In genomic region chr8:70506328-70507026, GRCm38 (mm10) we compare ENCODE assay signal across 8 mouse cellular contexts. TPM values are rescaled to one million over a fixed set of nuclear protein-coding genes. Genes with fewer than 3 reads are reported as not detected.
DNase-seq lines count a peak whose midpoint lies in the region; ATAC-seq and TF ChIP-seq lines count a peak whose summit lies in the region.

Gene Rex1bd, minus strand, starts transcription at chr8:70506752.

- H3K4me1 ChIP-seq in bone marrow, adult 2 months (ENCODE audit: control insufficient read depth, insufficient read depth, low read length) = peaks cover 10% of the 10 kb centered on the region
- peaks cover 70% of the 10 kb centered on the region for H3K4me1 ChIP-seq in embryonic facial prominence, embryonic 15.5 days
- H3K4me1 ChIP-seq in kidney, embryonic 15.5 days = peaks cover 76% of the 10 kb centered on the region

- H3K27ac ChIP-seq in bone marrow, adult 2 months (ENCODE audit: control insufficient read depth, insufficient read depth, low read depth, low read length, poor library complexity) = peak within 1 kb of the TSS; percentile 67
- H3K27ac ChIP-seq in embryonic facial prominence, embryonic 15.5 days (replicated peaks) = peak within 1 kb of the TSS; percentile 97
- peak within 1 kb of the TSS; percentile 97 for H3K27ac ChIP-seq in kidney, embryonic 15.5 days

- peaks cover 13% of the 10 kb centered on the region; the same call in 1 of the 2 replicates for H3K27me3 ChIP-seq in embryonic facial prominence, embryonic 15.5 days
- peaks cover 27% of the 10 kb centered on the region for H3K27me3 ChIP-seq in kidney, embryonic 15.5 days

- WGBS in bone marrow, adult 2 months = 5% methylated on average over 40 of the region's 40 CpGs
- WGBS in embryonic facial prominence, embryonic 15.5 days = 2% methylated on average over 39 of the region's 40 CpGs
- 2% methylated on average over 40 of the region's 40 CpGs for whole genome bisulfite sequencing in kidney, embryonic 15.5 days

- ATAC-seq in embryonic facial prominence, embryonic 15.5 days (ENCODE audit: insufficient number of reproducible peaks, low FRiP score, low TSS enrichment, low read depth) = peak; percentile 88
- peak; percentile 89 for ATAC-seq in kidney, embryonic 15.5 days (replicated peaks; ENCODE audit: low FRiP score)
- ATAC-seq in monocyte, adult 5-6 weeks (replicated peaks; ENCODE audit: insufficient number of reproducible peaks, low FRiP score, low TSS enrichment, poor library complexity, severe bottlenecking) = peak; percentile 38

- H3K9ac ChIP-seq in embryonic facial prominence, embryonic 15.5 days = peak within 1 kb of the TSS; percentile 73
- peak within 1 kb of the TSS; percentile 82 for H3K9ac ChIP-seq in kidney, embryonic 15.5 days

- peak; percentile 63; the same call in 1 of the 2 replicates for TF ChIP-seq POLR2A in bone marrow, adult 2 months (IDR thresholded peaks at IDR 0.05; ENCODE audit: borderline replicate concordance, control insufficient read depth, low read depth, low read length)

- no peaks in the 10 kb centered on the region for H3K9me3 ChIP-seq in embryonic facial prominence, embryonic 15.5 days (replicated peaks)
- H3K9me3 ChIP-seq in kidney, embryonic 15.5 days (replicated peaks) = no peaks in the 10 kb centered on the region

- H3K4me3 ChIP-seq in bone marrow, adult 2 months (replicated peaks; ENCODE audit: control insufficient read depth, low read depth, low read length) = peak within 1 kb of the TSS; percentile 72
- H3K4me3 ChIP-seq in embryonic facial prominence, embryonic 15.5 days (replicated peaks) = peak within 1 kb of the TSS; percentile 73
- H3K4me3 ChIP-seq in kidney, embryonic 15.5 days (replicated peaks) = peak within 1 kb of the TSS; percentile 72

- TF ChIP-seq CTCF in bone marrow, adult 2 months (IDR thresholded peaks at IDR 0.05; ENCODE audit: control insufficient read depth, insufficient read depth, low read length) = peak; percentile 75

- peak within 1 kb of the TSS; percentile 83 for H3K4me2 ChIP-seq in embryonic facial prominence, embryonic 15.5 days (replicated peaks)
- H3K4me2 ChIP-seq in kidney, embryonic 15.5 days = peak within 1 kb of the TSS; percentile 90

- H3K36me3 ChIP-seq in embryonic facial prominence, embryonic 15.5 days = peaks cover 29% of the 10 kb centered on the region
- H3K36me3 ChIP-seq in kidney, embryonic 15.5 days = peaks cover 24% of the 10 kb centered on the region

- DNase-seq in 416B (ENCODE audit: low read depth) (peak; percentile 98), liver (peak; percentile 95)
- DNase-seq in heart, adult 9 months (ENCODE audit: low spot score in 2 of 2) = peak; percentile 92
- DNase-seq in spleen, postnatal 4 days (ENCODE audit: low spot score in 2 of 2) = peak; percentile 93 to 99

RNA-seq across cellular contexts. Expression of gene Rex1bd, which starts in this region (rescaled TPM):
- 46.9 and 63.6 TPM in 2 replicates for polyA plus RNA-seq in bone marrow, adult 2 months (2011; ENCODE audit: insufficient read depth, insufficient read length, low replicate concordance, missing spikeins)
- 155 and 174 TPM in 2 replicates for polyA plus RNA-seq in embryonic facial prominence, embryonic 15.5 days (2015; fragmentation: Nextera tagmentation; extraction: Ambion mirVana)
- polyA plus RNA-seq in kidney, embryonic 15.5 days (2015; fragmentation: Nextera tagmentation; extraction: Ambion mirVana) = 128 and 133 TPM in 2 replicates
- total RNA-seq in monocyte, adult 5-6 weeks (2017) = 16.6 to 32.7 TPM (median 26.1 TPM) in 3 replicates

Comparison
In these comparisons a context has a peak if more than half of its experiments do, and no peak if none do; other contexts are left out.
1. Peak in every context shown above with its lines: DNase-seq, ATAC-seq, H3K4me3 ChIP-seq and H3K27ac ChIP-seq.
2. ATAC-seq: peak in every context shown above with its lines; median percentile 89 in kidney, embryonic 15.5 days; 88 in embryonic facial prominence, embryonic 15.5 days; 38 in monocyte, adult 5-6 weeks.